Comparison of ENCODE assay signal across 15 mouse cellular contexts in the genomic region with DNA sequence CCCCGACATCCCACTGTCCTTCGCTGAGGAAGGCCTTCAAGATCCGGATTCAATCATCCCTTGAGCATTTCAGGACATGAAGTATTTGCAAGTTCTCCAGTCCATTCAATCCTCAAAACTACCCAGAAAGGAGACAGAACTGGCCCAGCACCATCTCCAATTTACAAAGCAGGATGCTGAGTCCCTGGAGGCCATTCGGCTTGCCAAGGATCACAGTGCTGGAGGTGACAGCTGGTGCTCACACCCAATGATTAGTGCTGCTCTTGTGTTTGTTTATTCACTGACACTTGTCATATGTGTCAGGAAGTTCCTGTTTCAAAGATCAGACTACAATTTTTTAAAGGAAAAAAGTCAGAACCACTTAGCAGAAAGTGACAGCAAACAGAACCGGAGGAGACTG. TPM values are rescaled to one million over a fixed set of nuclear protein-coding genes. Genes with fewer than 3 reads are reported as not detected.
DNase-seq lines count a peak whose midpoint lies in the region; ATAC-seq and TF ChIP-seq lines count a peak whose summit lies in the region.
"Had no signal": no experiment of that assay in that cellular context is flagged by ENCODE, and none has a peak within 500 bp of the region (broad histone marks: within the 10 kb centered on the region; RNA-seq: fewer than 3 reads in every experiment).

No protein-coding gene starts in this region.

- 69% methylated on average over 5 of the region's 5 CpGs for WGBS in lung, embryonic 14.5 days
- 67% methylated on average over 5 of the region's 5 CpGs for WGBS in lung, postnatal 0 days
- WGBS in heart, postnatal 0 days, result 63% methylated on average over 5 of the region's 5 CpGs

- H3K9ac ChIP-seq in lung, embryonic 14.5 days, result no peak overlapping the region
- no peak overlapping the region for H3K9ac ChIP-seq in lung, postnatal 0 days (replicated peaks; ENCODE audit: low read depth)
- no peak overlapping the region for H3K9ac ChIP-seq in heart, postnatal 0 days (replicated peaks; ENCODE audit: low read depth, low read length)

- H3K4me1 ChIP-seq in lung, embryonic 14.5 days (ENCODE audit: insufficient read depth), result 0 out of 2 replicates have a peak, but pooled peaks cover 5% of the 10 kb centered on the region
- no peaks in the 10 kb centered on the region for H3K4me1 ChIP-seq in lung, postnatal 0 days (ENCODE audit: insufficient read depth, low read depth, low read length)
- H3K4me1 ChIP-seq in heart, postnatal 0 days (ENCODE audit: control insufficient read depth, insufficient read depth), result peaks cover 5% of the 10 kb centered on the region
- H3K4me1 ChIP-seq: midbrain, embryonic 10.5 days had no signal

- TF ChIP-seq EP300 in lung, postnatal 0 days (IDR thresholded peaks at IDR 0.05), result no peak
- no peak for TF ChIP-seq EP300 in heart, postnatal 0 days (IDR thresholded peaks at IDR 0.05; ENCODE audit: low read depth)

- no peaks in the 10 kb centered on the region for H3K27me3 ChIP-seq in lung, embryonic 14.5 days (ENCODE audit: insufficient read depth, low read length)
- H3K27me3 ChIP-seq in lung, postnatal 0 days (replicated peaks; ENCODE audit: insufficient read depth, low read length), result no peaks in the 10 kb centered on the region
- H3K27me3 ChIP-seq in heart, postnatal 0 days (ENCODE audit: control insufficient read depth, insufficient read depth, low read length), result no peaks in the 10 kb centered on the region

- H3K27ac ChIP-seq in lung, embryonic 14.5 days (ENCODE audit: low read depth), result no peak overlapping the region
- no peak overlapping the region for H3K27ac ChIP-seq in lung, postnatal 0 days (ENCODE audit: low read length)
- H3K27ac ChIP-seq in heart, postnatal 0 days (ENCODE audit: low read depth), result no peak overlapping the region
- H3K27ac ChIP-seq: midbrain, embryonic 10.5 days had no signal

- no peak for TF ChIP-seq CTCF in lung, embryonic 14.5 days (IDR thresholded peaks at IDR 0.05; ENCODE audit: low read depth)
- no peak for TF ChIP-seq CTCF in lung, postnatal 0 days (IDR thresholded peaks at IDR 0.05)
- TF ChIP-seq CTCF in heart, postnatal 0 days (IDR thresholded peaks at IDR 0.05; ENCODE audit: low read depth), result no peak

- no peak for ATAC-seq in lung, embryonic 14.5 days (ENCODE audit: insufficient read depth)
- ATAC-seq in lung, postnatal 0 days, result no peak
- ATAC-seq in heart, postnatal 0 days (ENCODE audit: insufficient read depth, low read depth), result no peak
- ATAC-seq: intestine, embryonic 16.5 days had no signal

- DNase-seq in gastrocnemius, postnatal 14 days, result peak; percentile 26
- DNase-seq in gastrocnemius, adult 8-10 months (ENCODE audit: low spot score in 2 of 2), result no peak
- DNase-seq in lung, embryonic 14.5 days, result peak; percentile 51
- DNase-seq in lung, postnatal 0 days (ENCODE audit: low spot score), result no peak
- DNase-seq in heart, postnatal 0 days (ENCODE audit: low spot score), result peak; percentile 26
- DNase-seq in kidney, postnatal 14 days, result peak; percentile 75
- no peak for DNase-seq in urinary bladder, postnatal 14 days (ENCODE audit: low spot score)
- DNase-seq: adrenal gland, postnatal 36 days; cerebellum, adult 11-12 months; layer of hippocampus, postnatal 36 days; liver; thymus, adult 18-20 months had no signal

- no peaks in the 10 kb centered on the region for H3K36me3 ChIP-seq in lung, embryonic 14.5 days (ENCODE audit: insufficient read depth)
- H3K36me3 ChIP-seq in lung, postnatal 0 days (ENCODE audit: insufficient read depth, low read length), result no peaks in the 10 kb centered on the region
- no peaks in the 10 kb centered on the region for H3K36me3 ChIP-seq in heart, postnatal 0 days (replicated peaks; ENCODE audit: control insufficient read depth, insufficient read depth, low read length)
- H3K36me3 ChIP-seq: G1E; midbrain, embryonic 10.5 days had no signal

- no peaks in the 10 kb centered on the region for H3K9me3 ChIP-seq in lung, embryonic 14.5 days (ENCODE audit: low read depth, low read length)
- no peaks in the 10 kb centered on the region for H3K9me3 ChIP-seq in lung, postnatal 0 days (ENCODE audit: low read length)
- no peaks in the 10 kb centered on the region for H3K9me3 ChIP-seq in heart, postnatal 0 days (replicated peaks; ENCODE audit: control insufficient read depth, low read length)
- H3K9me3 ChIP-seq: midbrain, embryonic 10.5 days had no signal

- no peak overlapping the region for H3K4me3 ChIP-seq in lung, embryonic 14.5 days (ENCODE audit: low read depth, low read length)
- H3K4me3 ChIP-seq in lung, postnatal 0 days (ENCODE audit: low read depth, low read length), result no peak overlapping the region
- no peak overlapping the region for H3K4me3 ChIP-seq in heart, postnatal 0 days (ENCODE audit: low read depth, low read length)
- H3K4me3 ChIP-seq: midbrain, embryonic 10.5 days had no signal

- H3K4me2 ChIP-seq in lung, embryonic 14.5 days, result no peak overlapping the region
- no peak overlapping the region for H3K4me2 ChIP-seq in lung, postnatal 0 days (replicated peaks; ENCODE audit: low read depth, low read length)
- no peak overlapping the region for H3K4me2 ChIP-seq in heart, postnatal 0 days (ENCODE audit: low read depth, low read length)

- intact Hi-C loops in gastrocnemius, postnatal 14 days (cut with DNase I; ENCODE audit: low total_unique reads), result no loop called here

RNA-seq across cellular contexts. Expression of a gene that starts 14.3 kb away (rescaled TPM):
- 1 to 10 TPM; 4.4 to 10.0 TPM for total RNA-seq in gastrocnemius, postnatal 14 days (2021)
- 1 to 10 TPM in 2 of 4 experiments, under 1 TPM in 2; 0.24 to 1.5 (median 0.68) TPM for total RNA-seq in gastrocnemius, adult 8-10 months (2022)
- polyA plus RNA-seq in lung, embryonic 14.5 days (2014; fragmentation: Nextera tagmentation; extraction: Ambion mirVana), result 21.7 and 22.5 TPM in 2 replicates
- polyA plus RNA-seq in lung, postnatal 0 days (2015; fragmentation: Nextera tagmentation; extraction: Ambion mirVana), result 45.0 and 64.3 TPM in 2 replicates
- 1.5 and 2.5 TPM in 2 replicates for total RNA-seq in heart, postnatal 0 days (2014; rRNA removed; ENCODE audit: low replicate concordance)
- 1.7 and 2.3 TPM in 2 replicates for polyA plus RNA-seq in heart, postnatal 0 days (2015; fragmentation: Nextera tagmentation; extraction: Ambion mirVana)
- polyA plus RNA-seq: G1E had no signal

Comparison
In these comparisons a context has a peak if more than half of its experiments do, and no peak if none do; other contexts are left out.
1. DNase-seq: peak in gastrocnemius, postnatal 14 days (single experiment), lung, embryonic 14.5 days (single experiment), heart, postnatal 0 days (single experiment) and kidney, postnatal 14 days (single experiment); none in gastrocnemius, adult 8-10 months (0 of 2), lung, postnatal 0 days (single experiment) and urinary bladder, postnatal 14 days (single experiment).